Mouse (Mus musculus): ENCODE data around the gene Tnk2. TPM values are rescaled to one million over a fixed set of nuclear protein-coding genes. Genes with fewer than 3 reads are reported as not detected.

The Tnk2 gene
- total RNA-seq, 2 experiments from 2014 or later, result 5.9 to 8.0 TPM

DNA sequence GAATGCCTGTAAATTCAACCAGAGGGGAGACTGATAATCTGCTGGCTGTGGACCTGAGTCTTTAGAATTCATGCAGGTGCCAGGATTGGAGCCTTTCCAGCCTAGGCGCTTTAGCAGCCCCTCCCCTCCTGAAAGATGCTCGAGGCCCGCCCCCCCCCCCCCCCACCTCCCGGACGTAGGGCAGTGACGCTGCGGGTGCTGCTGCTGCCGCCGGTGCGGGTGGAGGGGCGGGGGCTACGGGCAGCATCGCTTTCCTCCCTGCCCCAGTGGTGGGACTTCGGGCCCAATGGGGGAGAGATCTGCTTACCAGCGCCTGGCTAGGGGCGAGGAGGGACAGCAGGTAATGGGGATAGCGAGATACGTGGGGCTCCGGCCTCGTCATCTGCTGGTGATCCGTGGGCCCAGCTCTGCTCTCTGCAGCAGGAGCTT, 15.1 kb downstream of the Tnk2 start:
- ATAC-seq (replicated peaks; ENCODE audit: poor library complexity), result peak; percentile 26

DNA sequence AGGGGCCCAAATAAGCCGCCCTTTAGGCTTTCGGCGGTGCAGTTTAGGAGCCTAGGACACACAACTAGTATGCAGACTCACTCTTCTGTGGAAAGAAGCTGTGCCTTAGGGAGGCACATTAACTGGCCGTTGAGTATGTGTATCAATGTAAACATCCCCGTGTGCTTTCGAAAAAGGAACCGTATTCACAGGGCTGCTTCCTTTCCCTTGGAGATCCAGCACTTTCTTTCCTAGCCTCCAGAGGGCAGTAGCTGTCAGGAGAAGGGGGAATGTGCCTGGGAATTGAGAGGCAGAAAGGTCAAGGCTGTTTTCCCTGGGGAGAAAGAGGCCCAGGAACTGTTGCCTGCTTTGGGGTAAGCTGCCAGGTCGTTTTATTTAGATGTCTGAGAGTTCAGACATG, 15.7 kb downstream of the Tnk2 start:
- ATAC-seq (replicated peaks; ENCODE audit: poor library complexity), result peak; percentile 40

DNA sequence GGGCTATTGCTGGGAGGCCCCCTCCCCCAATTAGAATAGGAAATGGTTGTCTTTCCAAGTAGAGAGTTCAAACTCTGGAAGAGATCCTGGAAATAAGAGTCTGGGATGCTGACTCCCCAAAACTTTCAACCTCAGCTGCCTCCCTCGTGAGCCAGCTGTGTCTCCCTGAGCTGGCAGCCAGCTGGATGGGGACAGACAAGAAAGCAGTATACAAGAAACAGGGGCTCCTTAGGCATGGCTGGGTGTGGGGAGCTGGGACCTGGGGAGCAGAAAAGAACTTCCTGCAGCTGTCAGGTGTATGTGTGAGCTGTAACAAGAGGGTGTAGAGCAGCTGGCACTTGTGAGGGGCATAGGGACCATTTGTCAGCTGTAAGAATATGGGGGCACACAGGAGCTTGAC, 16.4 kb downstream of the Tnk2 start:
- no peak for ATAC-seq (replicated peaks; ENCODE audit: poor library complexity)

GRCm38 (mm10) chr16:32660557-32661321, 17.1 kb downstream of the Tnk2 start:
- no peak for ATAC-seq (replicated peaks; ENCODE audit: poor library complexity)

DNA sequence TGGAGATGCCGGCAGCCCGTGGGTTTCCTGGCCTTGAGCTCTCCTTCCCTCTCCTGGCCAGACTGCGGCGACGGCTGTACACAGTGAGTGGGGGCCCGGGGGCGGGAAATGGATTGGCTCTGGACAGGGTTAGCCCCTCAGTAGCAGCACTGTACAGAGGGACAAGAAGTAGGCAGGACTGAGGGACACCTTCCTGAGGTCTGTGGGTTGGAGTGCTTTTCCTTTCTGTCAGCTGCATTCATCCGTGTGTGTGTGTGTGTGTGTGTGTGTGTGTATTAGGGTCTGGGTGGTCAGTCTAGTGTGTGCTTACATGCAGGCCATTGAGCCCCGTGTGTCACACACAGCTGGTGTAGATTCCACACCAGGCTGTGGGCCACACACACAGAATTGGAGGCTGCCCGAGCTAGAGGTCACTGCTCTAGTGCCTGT, 17.8 kb downstream of the Tnk2 start:
- no peak for ATAC-seq (replicated peaks; ENCODE audit: poor library complexity)

- ATAC-seq (replicated peaks; ENCODE audit: poor library complexity), result no peak
Measured at GRCm38 (mm10) chr16:32662372-32662771, 18.7 kb downstream of the Tnk2 start.

DNA sequence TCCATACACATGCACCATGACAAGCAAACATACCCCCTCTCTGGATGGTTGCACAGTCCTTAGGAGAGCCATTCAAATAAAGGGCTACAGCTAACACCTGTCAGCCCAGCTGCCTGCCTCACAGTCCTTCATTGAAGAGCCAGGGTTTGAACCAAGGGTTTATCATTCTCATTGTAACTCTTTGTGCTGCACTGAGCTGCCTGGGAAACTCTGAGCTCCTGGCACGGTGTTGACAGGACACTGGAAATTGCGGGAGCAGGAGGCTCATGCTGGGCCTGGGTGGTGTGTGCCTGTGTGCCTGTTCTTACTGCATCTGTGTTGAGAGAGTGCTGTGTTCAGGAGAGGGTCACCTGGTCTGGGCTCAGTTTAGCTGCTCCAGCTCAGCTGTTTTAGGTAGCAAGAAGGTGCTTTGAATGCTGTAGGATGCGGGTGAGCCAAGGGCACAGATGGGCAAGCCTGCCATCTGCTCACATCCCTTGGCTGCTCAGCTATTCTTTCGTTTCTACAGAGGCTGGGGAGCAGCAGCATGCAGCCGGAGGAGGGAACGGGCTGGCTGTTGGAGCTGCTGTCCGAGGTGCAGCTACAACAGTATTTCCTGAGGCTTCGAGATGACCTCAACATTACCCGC, 19.7 kb downstream of the Tnk2 start:
- no peak for ATAC-seq (replicated peaks; ENCODE audit: poor library complexity)

GRCm38 (mm10) chr16:32664211-32664610, 20.5 kb downstream of the Tnk2 start:
- no peak for ATAC-seq (replicated peaks; ENCODE audit: poor library complexity)

GRCm38 (mm10) chr16:32665851-32666665, 22.4 kb downstream of the Tnk2 start:
- peak; percentile 83 for ATAC-seq (replicated peaks; ENCODE audit: poor library complexity)

DNA sequence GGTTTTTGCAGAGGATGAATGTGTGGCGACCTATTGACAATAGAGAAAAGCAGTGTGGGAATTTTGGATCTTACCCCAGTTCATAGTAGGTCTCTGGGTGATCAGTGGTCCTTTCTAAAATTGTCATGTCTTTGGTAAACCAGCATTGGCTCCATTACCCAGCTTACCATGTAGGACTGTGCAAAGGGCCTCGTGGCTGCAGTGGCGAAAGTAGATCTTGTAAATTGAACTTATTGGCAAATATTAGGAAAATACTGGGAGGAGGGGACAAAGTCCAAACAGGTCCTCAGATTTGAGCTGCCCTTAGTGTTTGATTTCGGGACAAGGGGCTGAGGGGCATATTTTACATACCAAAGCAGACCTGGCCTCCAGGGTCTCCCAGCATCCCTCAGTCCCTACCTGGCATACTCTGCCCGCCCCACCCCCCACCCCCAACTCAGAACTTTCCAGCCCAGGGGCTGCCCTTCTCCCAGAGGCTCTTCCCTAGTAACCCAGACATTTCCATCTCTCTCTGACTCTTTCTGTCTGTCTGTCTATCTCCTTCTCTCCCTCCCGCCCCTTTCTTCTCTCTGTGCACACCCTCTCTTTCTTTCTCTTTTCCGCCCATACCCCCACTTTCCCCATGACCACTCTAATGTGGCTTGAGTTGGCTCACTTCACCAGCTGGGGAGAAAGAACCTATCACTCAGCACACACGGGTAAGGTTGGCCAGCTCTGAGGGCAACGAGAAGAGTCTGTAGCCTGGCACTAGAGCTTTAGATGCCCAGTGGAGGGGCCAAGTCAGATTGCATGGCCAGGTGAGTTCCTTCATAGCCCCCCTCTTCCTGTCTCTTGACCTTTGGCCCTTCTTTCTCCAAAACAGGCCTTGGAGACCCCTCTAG, 23.2 kb downstream of the Tnk2 start:
- no peak for ATAC-seq (replicated peaks; ENCODE audit: poor library complexity)

DNA sequence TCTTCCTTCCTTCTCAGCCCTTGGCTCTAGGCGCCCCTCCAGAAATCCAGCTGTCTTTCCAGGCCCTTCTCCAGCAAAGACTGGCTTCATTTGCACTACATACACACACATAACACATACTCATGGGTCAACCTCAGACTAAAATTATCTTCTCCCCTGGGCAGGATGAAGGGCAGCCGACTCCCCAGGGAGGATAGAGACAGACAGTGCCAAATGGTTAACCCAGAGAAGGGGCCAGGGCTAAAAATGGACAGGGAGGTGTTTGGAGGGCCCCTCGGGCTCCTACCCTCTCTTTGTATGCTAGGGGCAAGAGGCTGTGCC, 23.8 kb downstream of the Tnk2 start:
- no peak for ATAC-seq (replicated peaks; ENCODE audit: poor library complexity)

- ATAC-seq (replicated peaks; ENCODE audit: poor library complexity), result no peak
Measured at GRCm38 (mm10) chr16:32668030-32668429, 24.4 kb downstream of the Tnk2 start.

DNA sequence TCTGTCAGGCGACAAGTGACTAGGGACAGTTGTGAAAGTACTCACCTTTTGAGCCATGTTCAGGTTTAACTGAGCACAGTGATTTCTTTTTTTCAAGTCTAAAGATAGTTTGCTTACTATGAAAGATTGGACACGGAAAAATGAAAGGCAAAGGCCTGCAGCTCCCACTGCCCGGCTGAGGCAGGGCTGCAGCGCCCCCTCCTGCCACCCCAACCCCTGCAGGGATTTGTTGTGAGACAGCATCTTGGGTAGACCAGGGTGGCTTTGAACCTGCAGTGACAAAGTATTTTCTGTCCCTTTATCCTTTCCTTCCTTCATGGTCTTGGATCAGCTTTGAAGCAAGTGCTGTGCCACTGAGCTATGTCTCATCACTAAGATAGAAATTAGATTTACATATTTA, 24.8 kb downstream of the Tnk2 start:
- no peak for ATAC-seq (replicated peaks; ENCODE audit: poor library complexity)

GRCm38 (mm10) chr16:32669243-32669642, 25.6 kb downstream of the Tnk2 start:
- ATAC-seq (replicated peaks; ENCODE audit: poor library complexity), result no peak

DNA sequence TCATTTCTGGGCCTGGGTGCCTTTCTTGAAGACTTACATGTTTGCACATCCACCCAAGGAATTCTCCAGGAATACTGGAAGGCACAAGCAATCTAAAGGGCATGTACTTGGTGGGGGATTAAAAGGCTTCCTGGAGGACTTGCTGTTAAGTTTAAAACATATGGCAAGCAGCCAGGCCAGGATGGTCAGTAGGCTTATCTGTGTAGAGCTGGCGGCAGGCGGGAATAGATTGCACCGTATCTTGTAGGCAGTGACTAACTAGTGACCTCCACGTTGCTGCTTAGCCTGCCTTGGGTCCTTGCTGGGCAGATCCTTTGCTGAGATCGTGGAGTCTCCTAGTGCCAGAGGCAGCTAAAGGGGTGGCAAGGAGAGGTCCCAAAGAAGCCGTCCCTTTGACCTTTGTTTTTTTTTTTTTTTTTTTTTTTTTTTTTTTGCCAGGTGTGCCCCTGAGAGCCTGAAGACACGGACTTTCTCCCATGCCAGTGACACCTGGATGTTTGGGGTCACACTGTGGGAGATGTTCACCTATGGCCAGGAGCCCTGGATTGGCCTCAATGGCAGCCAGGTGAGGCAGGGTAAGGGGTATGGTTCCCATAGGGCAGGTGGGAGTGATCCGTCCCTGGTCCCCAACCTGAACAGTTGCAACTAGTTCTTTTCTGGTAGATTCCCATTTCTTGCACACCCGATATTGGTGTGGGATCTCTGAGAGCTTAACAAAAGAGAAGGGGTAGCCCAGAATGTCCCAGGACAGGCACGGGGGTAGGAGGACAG, 26.9 kb downstream of the Tnk2 start:
- ATAC-seq (replicated peaks; ENCODE audit: poor library complexity), result peak; percentile 30; the same call in 1 of the 2 replicates

GRCm38 (mm10) chr16:32671206-32671887, 27.7 kb downstream of the Tnk2 start:
- ATAC-seq (replicated peaks; ENCODE audit: poor library complexity), result no peak

DNA sequence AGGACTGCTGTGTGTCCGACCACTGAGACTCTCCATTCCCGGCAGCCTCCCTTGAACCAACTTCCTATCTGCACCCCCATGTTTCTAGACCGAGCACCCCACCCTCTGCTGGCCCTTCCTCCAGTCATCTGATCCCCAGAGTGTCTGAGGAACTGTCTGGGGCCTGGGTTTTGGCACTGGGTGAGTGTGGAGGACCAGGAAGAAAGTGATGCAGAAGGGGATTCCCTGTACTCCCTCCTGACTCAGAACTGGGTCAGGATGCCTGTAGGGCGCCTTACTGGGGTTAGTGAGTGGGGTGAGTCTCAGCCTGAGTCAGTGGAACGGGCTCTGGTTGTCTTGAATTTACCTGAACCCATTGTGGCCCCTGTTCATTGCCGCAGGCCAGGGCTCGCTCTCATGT, 28.6 kb downstream of the Tnk2 start:
- no peak for ATAC-seq (replicated peaks; ENCODE audit: poor library complexity)

- no peak for ATAC-seq (replicated peaks; ENCODE audit: poor library complexity)
Measured at GRCm38 (mm10) chr16:32672861-32673560, 29.3 kb downstream of the Tnk2 start.
